Mouse (Mus musculus) MEL (cell line): Measurements from ENCODE around the gene Fbxw21.

Experiments
- CTCF ChIP-seq, 3 experiments: IDR thresholded peaks in 2 of 3; conservative IDR thresholded peaks in 1 of 3; 2 replicates each; pipeline ENCODE4 v1.5.1; 2011 to 2012; ENCODE audit warnings: low read length in 3 of 3, low read depth in 2 of 3, mild to moderate bottlenecking in 2 of 3, improper control_type of control experiment in 1 of 3, inconsistent platforms in 1 of 3, mixed read lengths in 1 of 3, moderate library complexity in 1 of 3; ENCODE audit not compliant: control insufficient read depth in 1 of 3, insufficient read depth in 1 of 3, poor library complexity in 1 of 3, severe bottlenecking in 1 of 3
- ELF1 ChIP-seq: IDR thresholded peaks from 2 replicates; pipeline ENCODE4 v1.6.1; 2014; ENCODE audit warnings: low read depth, mild to moderate bottlenecking, inconsistent platforms, low read length, improper control_type of control experiment, moderate library complexity
- EP300 ChIP-seq, 2 experiments: IDR thresholded peaks; 2 replicates each; pipeline ENCODE4 v1.6.1; 2011; ENCODE audit warnings: improper control_type of control experiment in 2 of 2, low read length in 2 of 2, low read depth in 1 of 2, mild to moderate bottlenecking in 1 of 2
- GABPA ChIP-seq: IDR thresholded peaks from 2 replicates; pipeline ENCODE4 v1.6.1; 2012; ENCODE audit warnings: low read depth, mild to moderate bottlenecking, inconsistent platforms, low read length, improper control_type of control experiment, moderate library complexity
- GATA1 ChIP-seq: IDR thresholded peaks from 2 replicates; pipeline ENCODE4 v1.6.1; 2011; ENCODE audit warnings: low read depth, low read length, improper control_type of control experiment
- HCFC1 ChIP-seq: IDR thresholded peaks from 2 replicates; pipeline ENCODE4 v1.6.1; 2012; ENCODE audit warnings: low read depth, mild to moderate bottlenecking, inconsistent platforms, low read length, improper control_type of control experiment, moderate library complexity
- KAT2A ChIP-seq: conservative IDR thresholded peaks from 2 replicates; pipeline ENCODE4 v1.6.1; 2012; ENCODE audit warnings: low read depth, low read length, improper control_type of control experiment, inconsistent platforms
- MAFK ChIP-seq: IDR thresholded peaks from 2 replicates; pipeline ENCODE4 v1.6.1; 2011; ENCODE audit warnings: low read depth, mild to moderate bottlenecking, low read length, improper control_type of control experiment, borderline replicate concordance
- MAX ChIP-seq: IDR thresholded peaks from 2 replicates; pipeline ENCODE4 v1.6.1; 2011; ENCODE audit warnings: low read length, improper control_type of control experiment
- MXI1 ChIP-seq: IDR thresholded peaks from 2 replicates; pipeline ENCODE4 v1.6.1; 2011; ENCODE audit warnings: mild to moderate bottlenecking, low read depth, low read length, improper control_type of control experiment
- MYC ChIP-seq: IDR thresholded peaks from 2 replicates; pipeline ENCODE4 v1.6.1; 2011; ENCODE audit warnings: low read depth, mild to moderate bottlenecking, low read length, improper control_type of control experiment, moderate library complexity
- RCOR1 ChIP-seq: IDR thresholded peaks from 2 replicates; pipeline ENCODE4 v1.6.1; 2012; ENCODE audit warnings: low read depth, mild to moderate bottlenecking, inconsistent platforms, low read length, improper control_type of control experiment
- TCF12 ChIP-seq: IDR thresholded peaks from 2 replicates; pipeline ENCODE4 v1.6.1; 2014; ENCODE audit warnings: low read depth, mild to moderate bottlenecking, inconsistent platforms, low read length, improper control_type of control experiment, moderate library complexity

GRCm38 (mm10) chr9:109125043-109125442, 36.8 kb downstream of the Fbxw21 start:
- TF ChIP-seq MAFK: no peak
- no peak for TF ChIP-seq RCOR1
- no peak for TF ChIP-seq MYC
- no peak for TF ChIP-seq CTCF (IDR thresholded peaks at IDR 0.05 in 2 of 3, conservative IDR thresholded peaks at IDR 0.05 in 1 of 3; ENCODE audit: control insufficient read depth in 1 of 3, insufficient read depth in 1 of 3, low read depth in 2 of 3, low read length in 3 of 3, poor library complexity in 1 of 3, severe bottlenecking in 1 of 3)
- no peak for TF ChIP-seq GATA1
- no peak for TF ChIP-seq MAX
- no peak for TF ChIP-seq GABPA
- TF ChIP-seq MXI1: no peak
- no peak for TF ChIP-seq HCFC1
- no peak for TF ChIP-seq ELF1
- TF ChIP-seq EP300 (IDR thresholded peaks at IDR 0.05; ENCODE audit: low read depth in 1 of 2, low read length in 2 of 2): no peak
- TF ChIP-seq KAT2A: no peak
- no peak for TF ChIP-seq TCF12
